11 mouse cellular contexts compared by ENCODE assay signal in genomic region chr2:103607926-103608325, GRCm38 (mm10). TPM values are rescaled to one million over a fixed set of nuclear protein-coding genes. Genes with fewer than 3 reads are reported as not detected.
DNase-seq lines count a peak whose midpoint lies in the region; ATAC-seq lines count a peak whose summit lies in the region.
"Had no signal": no experiment of that assay in that cellular context is flagged by ENCODE, and none has a peak within 500 bp of the region (broad histone marks: within the 10 kb centered on the region; RNA-seq: fewer than 3 reads in every experiment).

No protein-coding gene starts in this region.

- peaks cover 59% of the 10 kb centered on the region for H3K4me1 ChIP-seq in heart, embryonic 10.5 days
- peaks cover 13% of the 10 kb centered on the region for H3K4me1 ChIP-seq in kidney, embryonic 14.5 days (ENCODE audit: control insufficient read depth, insufficient read depth, low read length)

- H3K27me3 ChIP-seq in heart, embryonic 10.5 days (ENCODE audit: insufficient read depth, poor library complexity, severe bottlenecking): no peaks in the 10 kb centered on the region
- no peaks in the 10 kb centered on the region for H3K27me3 ChIP-seq in kidney, embryonic 14.5 days (ENCODE audit: control insufficient read depth, insufficient read depth, low read length)
- H3K27me3 ChIP-seq: kidney, embryonic 15.5 days; Patski had no signal

- no peak overlapping the region for H3K9ac ChIP-seq in kidney, embryonic 14.5 days (ENCODE audit: low read depth, low read length)
- H3K9ac ChIP-seq: kidney, embryonic 15.5 days had no signal

- peaks cover 3% of the 10 kb centered on the region; the same call in 1 of the 2 replicates for H3K36me3 ChIP-seq in heart, embryonic 10.5 days
- H3K36me3 ChIP-seq in kidney, embryonic 14.5 days (ENCODE audit: control insufficient read depth, insufficient read depth, low read length): no peaks in the 10 kb centered on the region
- H3K36me3 ChIP-seq: kidney, embryonic 15.5 days had no signal

- H3K9me3 ChIP-seq in heart, embryonic 10.5 days: no peaks in the 10 kb centered on the region
- H3K9me3 ChIP-seq in kidney, embryonic 14.5 days (ENCODE audit: control insufficient read depth, low read length): no peaks in the 10 kb centered on the region
- H3K9me3 ChIP-seq: kidney, embryonic 15.5 days had no signal

- H3K4me3 ChIP-seq in heart, embryonic 10.5 days: no peak overlapping the region
- H3K4me3 ChIP-seq in kidney, embryonic 14.5 days (ENCODE audit: low read length): no peak overlapping the region
- H3K4me3 ChIP-seq: kidney, embryonic 15.5 days had no signal

- H3K27ac ChIP-seq in heart, embryonic 10.5 days: peak overlapping the region; percentile 24; the same call in 1 of the 2 replicates
- no peak overlapping the region for H3K27ac ChIP-seq in kidney, embryonic 14.5 days (ENCODE audit: low read depth, low read length)

- peak; percentile 24 for ATAC-seq in activated CD4-positive, CD25-positive, alpha-beta regulatory T cell, adult 4 months
- ATAC-seq in kidney, embryonic 14.5 days (ENCODE audit: low FRiP score, low TSS enrichment): no peak
- ATAC-seq: forebrain, embryonic 14.5 days; Patski had no signal

- DNase-seq in heart, embryonic 10.5 days (ENCODE audit: low spot score): no peak
- no peak for DNase-seq in heart, postnatal 36 days
- peak; percentile 47 to 57 for DNase-seq in cerebellum, postnatal 36 days
- peak; percentile 79 for DNase-seq in lung, postnatal 25 days (ENCODE audit: low spot score)
- DNase-seq in embryo, embryonic 10.5 days (ENCODE audit: low spot score): no peak
- no peak for DNase-seq in adrenal gland, adult 8-10 months

- 66% methylated on average over 10 of the region's 10 CpGs for WGBS in heart, embryonic 10.5 days
- WGBS in kidney, embryonic 14.5 days: 78% methylated on average over 10 of the region's 10 CpGs

- intact Hi-C loops in heart, postnatal 36 days (cut with DNase I): no loop called here

- H3K4me2 ChIP-seq in kidney, embryonic 14.5 days (replicated peaks; ENCODE audit: low read depth, low read length): no peak overlapping the region
- H3K4me2 ChIP-seq: kidney, embryonic 15.5 days had no signal

RNA-seq across cellular contexts. Expression of gene Abtb2, which starts 41.8 kb away (rescaled TPM):
- polyA plus RNA-seq in heart, embryonic 10.5 days (2016; fragmentation: Nextera tagmentation; extraction: Ambion mirVana): 19.0 and 33.2 TPM in 2 replicates
- total RNA-seq in heart, postnatal 36 days (2021): 10 to 100 TPM; 21.9 to 24.4 TPM
- polyA plus RNA-seq in activated CD4-positive, CD25-positive, alpha-beta regulatory T cell, adult 4 months (2017; shearing (Covaris generic)): 10 to 100 TPM in 1 of 2 experiments, 1 to 10 TPM in 1; 9.0 to 10.9 TPM
- 4.9 and 7.6 TPM in 2 replicates for polyA plus RNA-seq in kidney, embryonic 14.5 days (2014; fragmentation: Nextera tagmentation; extraction: Ambion mirVana)
- total RNA-seq in adrenal gland, adult 8-10 months (2022): 10 to 100 TPM in 3 of 4 experiments, 1 to 10 TPM in 1; 8.8 to 57.0 (median 24.5) TPM

Comparison
In these comparisons a context has a peak if more than half of its experiments do, and no peak if none do; other contexts are left out.
1. DNase-seq: peak in cerebellum, postnatal 36 days (2 of 2) and lung, postnatal 25 days (single experiment); none in heart, embryonic 10.5 days (single experiment), heart, postnatal 36 days (0 of 2), embryo, embryonic 10.5 days (single experiment) and adrenal gland, adult 8-10 months (single experiment).